10 mouse cellular contexts compared by ENCODE assay signal in the genomic region with DNA sequence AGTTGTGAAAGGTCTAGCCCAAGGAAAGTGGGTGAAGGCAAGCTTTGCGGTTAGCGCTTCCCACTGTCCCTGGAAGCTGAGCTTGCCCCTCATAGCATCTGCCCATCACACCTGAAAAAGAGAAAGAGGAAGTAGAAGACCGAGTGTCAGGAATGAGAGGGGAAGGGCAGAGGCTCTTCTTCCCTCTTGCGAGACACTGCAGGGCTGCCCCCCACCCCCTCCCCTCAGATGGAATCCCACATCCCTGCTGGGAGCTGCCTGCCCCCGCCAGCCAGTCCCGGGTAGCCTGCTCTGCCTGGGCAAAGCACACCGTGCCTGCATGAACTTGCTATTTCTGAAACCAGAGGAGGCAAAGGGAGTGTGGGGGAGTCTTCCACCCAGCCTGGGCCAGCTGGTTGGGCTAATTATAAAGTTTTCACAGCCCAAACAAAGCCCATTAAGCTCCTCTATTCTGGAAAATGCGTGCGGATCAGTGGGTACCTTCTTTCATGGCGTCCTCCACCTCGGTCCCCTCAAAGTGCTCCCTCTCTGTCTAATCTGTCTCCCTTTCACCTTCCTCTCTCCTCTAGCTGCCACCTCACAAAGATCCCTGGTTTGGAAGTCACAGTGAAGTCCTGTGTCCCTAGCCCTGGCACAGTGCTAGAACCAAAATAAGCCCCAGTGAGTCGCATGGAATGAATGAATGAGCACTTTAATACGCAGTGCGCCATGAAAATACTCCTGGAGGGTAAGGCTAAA. TPM values are rescaled to one million over a fixed set of nuclear protein-coding genes. Genes with fewer than 3 reads are reported as not detected.
A peak's percentile ranks its signal among the peaks of the same experiment; 100 is the strongest.
DNase-seq lines count a peak whose midpoint lies in the region; ATAC-seq and TF ChIP-seq lines count a peak whose summit lies in the region.
"Had no signal": no experiment of that assay in that cellular context is flagged by ENCODE, and none has a peak within 500 bp of the region (broad histone marks: within the 10 kb centered on the region; RNA-seq: fewer than 3 reads in every experiment).

No protein-coding gene starts in this region.

- H3K27ac ChIP-seq in kidney, postnatal 0 days, result peak overlapping the region; percentile 36; the same call in 1 of the 2 replicates
- no peak overlapping the region for H3K27ac ChIP-seq in liver, postnatal 0 days (ENCODE audit: low read depth)
- no peak overlapping the region for H3K27ac ChIP-seq in stomach, postnatal 0 days (replicated peaks)
- no peak overlapping the region for H3K27ac ChIP-seq in hindbrain, embryonic 16.5 days (ENCODE audit: low read depth, low read length)
- H3K27ac ChIP-seq: embryonic facial prominence, embryonic 12.5 days; liver, embryonic 14.5 days had no signal

- peak overlapping the region; percentile 34 for H3K4me2 ChIP-seq in kidney, postnatal 0 days (ENCODE audit: low read length)
- H3K4me2 ChIP-seq in liver, postnatal 0 days (ENCODE audit: low read depth, low read length), result peak overlapping the region; percentile 38
- no peak overlapping the region for H3K4me2 ChIP-seq in stomach, postnatal 0 days (replicated peaks; ENCODE audit: low read depth)
- H3K4me2 ChIP-seq in hindbrain, embryonic 16.5 days (ENCODE audit: low read length), result no peak overlapping the region
- H3K4me2 ChIP-seq: embryonic facial prominence, embryonic 12.5 days had no signal

- no peaks in the 10 kb centered on the region for H3K9me3 ChIP-seq in kidney, postnatal 0 days (replicated peaks; ENCODE audit: low read length)
- H3K9me3 ChIP-seq in liver, postnatal 0 days (ENCODE audit: low read length), result no peaks in the 10 kb centered on the region
- H3K9me3 ChIP-seq in stomach, postnatal 0 days (ENCODE audit: control insufficient read depth, low read length), result no peaks in the 10 kb centered on the region
- no peaks in the 10 kb centered on the region for H3K9me3 ChIP-seq in hindbrain, embryonic 16.5 days (ENCODE audit: control insufficient read depth, low read length)
- H3K9me3 ChIP-seq: embryonic facial prominence, embryonic 12.5 days had no signal

- TF ChIP-seq EP300 in liver, postnatal 0 days (IDR thresholded peaks at IDR 0.05; ENCODE audit: low read depth), result no peak
- no peak for TF ChIP-seq EP300 in stomach, postnatal 0 days (optimal IDR thresholded peaks at IDR 0.05)

- no peaks in the 10 kb centered on the region for H3K4me1 ChIP-seq in kidney, postnatal 0 days (replicated peaks; ENCODE audit: insufficient read depth, low read length)
- H3K4me1 ChIP-seq in liver, postnatal 0 days (ENCODE audit: insufficient read depth), result peaks cover 4% of the 10 kb centered on the region; the same call in 1 of the 2 replicates
- H3K4me1 ChIP-seq in stomach, postnatal 0 days (replicated peaks; ENCODE audit: control insufficient read depth, insufficient read depth), result no peaks in the 10 kb centered on the region
- H3K4me1 ChIP-seq in hindbrain, embryonic 16.5 days (ENCODE audit: control insufficient read depth, insufficient read depth, low read depth, low read length), result no peaks in the 10 kb centered on the region
- H3K4me1 ChIP-seq: embryonic facial prominence, embryonic 12.5 days had no signal

- no peak overlapping the region for H3K9ac ChIP-seq in kidney, postnatal 0 days (ENCODE audit: low read depth, low read length)
- H3K9ac ChIP-seq in liver, postnatal 0 days (replicated peaks), result no peak overlapping the region
- H3K9ac ChIP-seq in stomach, postnatal 0 days (ENCODE audit: low read length), result no peak overlapping the region
- no peak overlapping the region for H3K9ac ChIP-seq in hindbrain, embryonic 16.5 days (ENCODE audit: low read depth, low read length)
- H3K9ac ChIP-seq: embryonic facial prominence, embryonic 12.5 days; liver, embryonic 14.5 days had no signal

- TF ChIP-seq CTCF in kidney, postnatal 0 days (IDR thresholded peaks at IDR 0.05; ENCODE audit: low read depth), result no peak
- no peak for TF ChIP-seq CTCF in brain, embryonic 14.5 days (IDR thresholded peaks at IDR 0.05; ENCODE audit: borderline replicate concordance, extremely low read depth, insufficient read depth, insufficient read length)
- TF ChIP-seq CTCF in liver, postnatal 0 days (IDR thresholded peaks at IDR 0.05; ENCODE audit: low read depth), result no peak
- no peak for TF ChIP-seq CTCF in stomach, postnatal 0 days (IDR thresholded peaks at IDR 0.05; ENCODE audit: low read depth)

- H3K36me3 ChIP-seq in kidney, postnatal 0 days (ENCODE audit: insufficient read depth, low read length), result no peaks in the 10 kb centered on the region
- H3K36me3 ChIP-seq in liver, postnatal 0 days (replicated peaks; ENCODE audit: insufficient read depth, low read length), result no peaks in the 10 kb centered on the region
- H3K36me3 ChIP-seq in stomach, postnatal 0 days (ENCODE audit: control insufficient read depth, insufficient read depth, low read length), result no peaks in the 10 kb centered on the region
- H3K36me3 ChIP-seq in hindbrain, embryonic 16.5 days (ENCODE audit: control insufficient read depth, insufficient read depth, low read length), result no peaks in the 10 kb centered on the region
- H3K36me3 ChIP-seq: embryonic facial prominence, embryonic 12.5 days had no signal

- DNase-seq in kidney, postnatal 0 days (ENCODE audit: low spot score), result peak; percentile 69
- no peak for DNase-seq in kidney, postnatal 25 days
- DNase-seq in brain, embryonic 14.5 days (ENCODE audit: low read depth), result peak; percentile 20
- DNase-seq in heart, adult 8-10 months (ENCODE audit: low spot score), result peak; percentile 40
- DNase-seq in liver, postnatal 0 days, result no peak
- no peak for DNase-seq in adrenal gland, postnatal 25 days
- DNase-seq in stomach, postnatal 0 days (ENCODE audit: low spot score), result no peak

- no peak for TF ChIP-seq POLR2A in brain, embryonic 14.5 days (IDR thresholded peaks at IDR 0.05; ENCODE audit: borderline replicate concordance, extremely low read depth, insufficient read depth, insufficient read length, poor library complexity, severe bottlenecking)

- 25% methylated on average over 14 of the region's 14 CpGs for WGBS in kidney, postnatal 0 days
- WGBS in liver, postnatal 0 days (ENCODE audit: insufficient replicate concordance), result 27% methylated on average over 14 of the region's 14 CpGs
- WGBS in stomach, postnatal 0 days, result 36% methylated on average over 13 of the region's 14 CpGs
- WGBS in hindbrain, embryonic 16.5 days, result 35% methylated on average over 12 of the region's 14 CpGs

- no peaks in the 10 kb centered on the region for H3K27me3 ChIP-seq in kidney, postnatal 0 days (ENCODE audit: insufficient read depth, low read length)
- H3K27me3 ChIP-seq in liver, postnatal 0 days (ENCODE audit: insufficient read depth, low read length), result no peaks in the 10 kb centered on the region
- no peaks in the 10 kb centered on the region for H3K27me3 ChIP-seq in stomach, postnatal 0 days (ENCODE audit: control insufficient read depth, insufficient read depth, low read length)
- H3K27me3 ChIP-seq in hindbrain, embryonic 16.5 days (replicated peaks; ENCODE audit: control insufficient read depth, insufficient read depth, low read length), result no peaks in the 10 kb centered on the region
- H3K27me3 ChIP-seq: embryonic facial prominence, embryonic 12.5 days had no signal

- 0 out of 2 replicates have a peak overlapping the region, but pooled peaks have one; percentile 4 for H3K4me3 ChIP-seq in kidney, postnatal 0 days (replicated peaks; ENCODE audit: low read depth, low read length)
- no peak overlapping the region for H3K4me3 ChIP-seq in liver, postnatal 0 days (ENCODE audit: low read depth, low read length)
- H3K4me3 ChIP-seq in stomach, postnatal 0 days (ENCODE audit: low read depth, low read length), result no peak overlapping the region
- H3K4me3 ChIP-seq in hindbrain, embryonic 16.5 days (ENCODE audit: low read length), result no peak overlapping the region
- H3K4me3 ChIP-seq: embryonic facial prominence, embryonic 12.5 days had no signal

- peak; percentile 72 for ATAC-seq in kidney, postnatal 0 days (replicated peaks; ENCODE audit: low FRiP score, low read depth)
- no peak for ATAC-seq in liver, postnatal 0 days
- ATAC-seq in stomach, postnatal 0 days (ENCODE audit: low FRiP score, low TSS enrichment), result no peak
- no peak for ATAC-seq in hindbrain, embryonic 16.5 days

RNA-seq across cellular contexts. Expression of gene A630001G21Rik, which starts 20.0 kb away (rescaled TPM):
- polyA plus RNA-seq in kidney, postnatal 0 days (2015; fragmentation: Nextera tagmentation; extraction: Ambion mirVana), result 0.98 and 1.7 TPM in 2 replicates
- 0.67 and 0.75 TPM in 2 replicates for polyA plus RNA-seq in brain, embryonic 14.5 days (2012; rRNA removed)
- 1 to 10 TPM in 1 of 4 experiments, under 1 TPM in 3; 0.22 to 1.3 (median 0.34) TPM for total RNA-seq in heart, adult 8-10 months (2022)
- polyA plus RNA-seq in liver, postnatal 0 days (2015; fragmentation: Nextera tagmentation; extraction: Ambion mirVana), result 3.6 and 3.8 TPM in 2 replicates
- 0.58 and 1.0 TPM in 2 replicates for total RNA-seq in adrenal gland, postnatal 25 days (2021)
- polyA plus RNA-seq in stomach, postnatal 0 days (2015; fragmentation: Nextera tagmentation; extraction: Ambion mirVana), result 0.50 and 0.72 TPM in 2 replicates
- 0.29 and 0.59 TPM in 2 replicates for polyA plus RNA-seq in hindbrain, embryonic 16.5 days (2015; fragmentation: Nextera tagmentation; extraction: Ambion mirVana)

RNA-seq across cellular contexts. Expression of gene Cab39, which starts 34.8 kb away (rescaled TPM):
- 31.3 and 34.6 TPM in 2 replicates for polyA plus RNA-seq in kidney, postnatal 0 days (2015; fragmentation: Nextera tagmentation; extraction: Ambion mirVana)
- polyA plus RNA-seq in brain, embryonic 14.5 days (2012; rRNA removed), result 109 and 118 TPM in 2 replicates
- total RNA-seq in heart, adult 8-10 months (2022), result 100 to 1,000 TPM; 109 to 121 (median 111) TPM
- 13.9 and 14.8 TPM in 2 replicates for polyA plus RNA-seq in liver, postnatal 0 days (2015; fragmentation: Nextera tagmentation; extraction: Ambion mirVana)
- total RNA-seq in adrenal gland, postnatal 25 days (2021), result 113 and 114 TPM in 2 replicates
- polyA plus RNA-seq in stomach, postnatal 0 days (2015; fragmentation: Nextera tagmentation; extraction: Ambion mirVana), result 29.0 and 33.3 TPM in 2 replicates
- polyA plus RNA-seq in hindbrain, embryonic 16.5 days (2015; fragmentation: Nextera tagmentation; extraction: Ambion mirVana), result 42.3 and 47.9 TPM in 2 replicates

Comparison
In these comparisons a context has a peak if more than half of its experiments do, and no peak if none do; other contexts are left out.
1. DNase-seq: peak in kidney, postnatal 0 days (single experiment), brain, embryonic 14.5 days (single experiment) and heart, adult 8-10 months (single experiment); none in kidney, postnatal 25 days (0 of 2), liver, postnatal 0 days (single experiment), adrenal gland, postnatal 25 days (single experiment) and stomach, postnatal 0 days (single experiment).
2. H3K4me2 ChIP-seq: peak in kidney, postnatal 0 days (single experiment) and liver, postnatal 0 days (single experiment); none in stomach, postnatal 0 days (single experiment) and hindbrain, embryonic 16.5 days (single experiment).